Mouse (Mus musculus) gastrocnemius, adult 2 months (tissue): ENCODE data around the gene Fxyd5. TPM values are rescaled to one million over a fixed set of nuclear protein-coding genes. Genes with fewer than 3 reads are reported as not detected.

Experiments
- DNase-seq: peaks from one replicate; pipeline ENCODE4 v3.0.0; 2022
- H3K27ac ChIP-seq: fragments of 200-600 bp; 2 replicates; pipeline ENCODE4 v1.8.1; 2022; ENCODE audit warnings: mild to moderate bottlenecking
- H3K4me3 ChIP-seq: fragments of 200-600 bp; 2 replicates; pipeline ENCODE4 v1.8.1; 2022; ENCODE audit warnings: mild to moderate bottlenecking, moderate library complexity
- CTCF ChIP-seq: fragments of 200-600 bp; IDR thresholded peaks from 2 replicates; pipeline ENCODE4 v1.8.1; 2022; ENCODE audit warnings: antibody characterized with exemption, mild to moderate bottlenecking, moderate library complexity
- intact Hi-C: fragments of 180-260 bp; cut with DNase I; formaldehyde crosslinking; loops from one replicate; pipeline ENCODE4 v1.15.1; 2025
- total RNA-seq, 2 experiments: library from RNA; stranded (reverse); gene quantifications; 2 replicates each; pipeline ENCODE4 v1.2.3; 2021

The Fxyd5 gene
- total RNA-seq, 2 experiments from 2014 or later = 8.3 to 13.8 TPM

DNA sequence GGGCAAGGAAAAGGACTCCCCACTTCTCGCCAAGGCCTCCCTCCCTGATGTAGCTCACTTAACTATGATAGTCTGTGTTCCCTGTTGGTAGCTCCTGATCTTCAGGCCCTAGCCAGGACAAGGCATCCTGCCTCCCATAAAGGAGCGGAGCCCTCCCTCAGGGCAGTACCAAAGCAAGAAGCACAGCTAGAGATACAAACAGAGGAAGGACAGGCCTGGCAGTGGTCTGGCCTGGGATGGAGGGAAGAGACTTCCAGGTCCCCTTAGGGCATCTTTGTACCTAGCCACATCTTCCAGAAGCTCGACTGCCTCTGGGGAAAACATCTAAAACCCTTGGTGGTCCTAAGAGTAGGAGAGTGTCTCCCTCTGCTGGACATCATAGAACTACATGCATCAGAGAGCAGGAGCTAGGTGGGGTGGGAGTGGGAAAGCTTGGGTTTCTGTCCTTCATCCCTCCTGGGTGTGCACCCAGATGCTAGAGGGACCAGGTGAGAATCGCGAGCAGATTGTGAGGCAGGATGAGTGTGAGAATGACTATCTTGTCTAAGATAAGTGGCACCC, 35.7 kb upstream of the Fxyd5 start:
- Histone ChIP-seq H3K27ac (peak overlapping the region; percentile 57), H3K4me3 (no peak overlapping the region)
- TF ChIP-seq CTCF = peak; percentile 76
- DNase-seq = no peak
- intact Hi-C loops = loop anchor here (2.0 kb wide), 2 partner anchors 17 to 19 kb away; partner anchors contain the start of gene Lgi4

DNA sequence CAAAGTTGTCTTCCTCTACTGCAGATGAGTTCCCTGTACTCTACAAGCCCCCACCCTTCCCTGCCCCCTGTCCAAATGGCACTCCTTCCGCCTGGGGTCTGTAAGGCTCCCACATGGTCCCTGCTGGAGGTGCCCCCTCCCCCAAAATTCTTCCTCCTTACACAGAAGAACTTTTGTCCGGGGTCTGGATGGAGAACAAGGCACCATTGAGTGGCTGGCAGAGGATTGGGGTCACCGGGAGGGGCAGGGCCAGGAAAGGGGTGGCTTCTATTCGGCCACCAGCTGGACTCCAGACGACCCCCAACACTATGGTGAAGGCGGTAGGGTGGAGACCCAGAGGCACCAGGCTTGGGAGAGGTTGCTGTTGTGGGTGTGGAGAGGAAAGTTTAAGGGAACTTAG, 35.2 kb upstream of the Fxyd5 start:
- Histone ChIP-seq H3K4me3 (no peak overlapping the region), H3K27ac (peak overlapping the region; percentile 57)
- intact Hi-C loops = no loop called here
- no peak for TF ChIP-seq CTCF
- no peak for DNase-seq

DNA sequence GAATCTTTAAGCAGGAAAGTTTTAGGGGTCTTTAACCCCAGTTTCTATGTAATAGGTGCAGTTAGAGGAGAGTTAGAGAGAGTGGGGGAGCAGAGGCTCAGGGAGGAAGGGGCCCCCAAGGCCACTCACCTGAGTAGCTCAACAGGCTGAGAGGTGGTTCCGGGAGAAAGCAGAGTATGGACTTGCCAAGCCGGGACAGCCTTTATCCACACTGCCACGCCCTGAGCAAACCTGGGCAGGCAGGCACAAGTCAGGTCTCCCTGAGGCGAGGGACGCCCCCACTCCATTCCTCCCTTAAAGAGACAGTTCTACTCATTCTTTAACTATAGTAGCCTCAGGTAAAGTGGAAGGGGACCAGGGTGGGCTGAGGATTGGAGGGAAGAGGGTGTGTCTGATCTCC, 34.2 kb upstream of the Fxyd5 start, which contains the start of gene Fxyd3:
Gene Fxyd3, minus strand, starts transcription at position 213 of the 400 bp plus-strand sequence.
- intact Hi-C loops = no loop called here
- TF ChIP-seq CTCF = no peak
- DNase-seq = no peak
- peak within 1 kb of the TSS; percentile 57 for H3K27ac ChIP-seq
- no peak within 1 kb of the TSS for H3K4me3 ChIP-seq

DNA sequence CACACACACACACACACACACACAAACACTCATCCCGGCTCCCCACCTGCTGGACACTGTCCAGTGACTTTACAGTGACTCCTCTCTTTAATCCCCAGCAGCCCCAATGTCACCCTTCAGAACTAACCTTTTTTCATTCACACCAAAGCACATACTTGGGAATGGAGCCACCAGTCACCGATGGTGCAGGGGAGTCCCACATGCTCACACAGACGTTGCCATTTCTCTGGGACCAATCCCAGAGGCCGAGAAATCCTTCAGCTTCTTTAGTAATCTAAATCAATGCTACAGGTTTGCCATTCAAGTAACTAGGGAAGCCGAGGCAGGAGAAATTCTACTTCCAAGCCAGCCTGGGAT, 32.4 kb upstream of the Fxyd5 start:
- intact Hi-C loops = no loop called here
- no peak overlapping the region for H3K27ac ChIP-seq
- H3K4me3 ChIP-seq = no peak overlapping the region
- TF ChIP-seq CTCF = no peak
- DNase-seq = no peak

DNA sequence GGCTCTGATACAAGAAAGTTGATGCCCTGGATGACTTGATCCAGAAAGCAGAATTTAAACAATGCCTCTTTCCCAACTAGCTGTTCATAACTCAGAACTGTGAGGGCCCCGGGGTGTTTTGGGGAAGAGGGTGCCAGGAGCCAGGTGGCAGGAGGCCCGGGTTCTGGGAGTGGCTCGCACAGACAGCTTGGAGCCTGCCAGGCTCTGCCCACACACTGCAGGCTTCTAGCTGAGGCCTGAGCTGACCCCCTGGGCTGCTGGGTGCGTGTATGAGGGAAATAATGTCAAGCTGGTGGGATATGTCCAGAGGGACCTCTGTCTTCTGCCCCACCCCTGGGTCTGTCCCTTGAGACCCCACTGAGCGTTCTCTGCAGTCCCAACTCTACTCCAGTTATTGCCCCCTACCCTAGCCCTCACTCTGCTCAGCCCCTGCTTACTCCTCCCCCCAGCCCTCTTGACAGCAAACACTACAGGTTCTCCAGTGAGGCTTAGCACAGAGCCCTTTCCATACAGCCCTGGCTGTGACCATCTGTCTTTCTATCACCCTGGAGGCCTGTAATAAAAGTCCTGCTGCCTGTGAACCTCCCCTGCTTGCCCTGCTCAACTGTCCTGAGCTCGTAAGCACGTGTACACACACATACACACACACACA, 31.9 kb upstream of the Fxyd5 start:
- H3K27ac ChIP-seq = peak overlapping the region; percentile 51
- no peak overlapping the region for H3K4me3 ChIP-seq
- TF ChIP-seq CTCF = no peak
- intact Hi-C loops = no loop called here
- DNase-seq = peak; percentile 49

DNA sequence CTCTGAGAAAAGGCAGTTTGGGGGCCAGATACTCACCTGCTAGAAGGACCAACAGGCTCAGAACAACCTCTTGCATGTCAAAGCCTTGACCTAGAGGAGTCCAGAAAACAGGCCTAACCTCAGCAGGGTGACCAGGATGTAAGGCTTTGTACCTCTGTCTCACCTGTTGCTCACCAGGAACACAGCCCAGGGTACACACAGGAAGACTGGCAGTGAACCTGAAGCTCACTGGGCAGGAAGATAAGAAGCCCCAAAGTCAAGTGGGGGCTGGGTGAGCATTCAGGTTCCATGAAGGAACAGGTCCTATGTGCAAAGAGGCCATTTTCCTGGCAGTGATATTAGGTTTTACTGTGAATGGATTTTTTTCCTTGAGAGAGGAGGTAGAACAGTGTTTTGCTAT, 31.3 kb upstream of the Fxyd5 start:
- intact Hi-C loops = no loop called here
- Histone ChIP-seq H3K4me3 (no peak overlapping the region), H3K27ac (peak overlapping the region; percentile 38; the same call in 1 of the 2 replicates)
- DNase-seq = no peak
- TF ChIP-seq CTCF = no peak

DNA sequence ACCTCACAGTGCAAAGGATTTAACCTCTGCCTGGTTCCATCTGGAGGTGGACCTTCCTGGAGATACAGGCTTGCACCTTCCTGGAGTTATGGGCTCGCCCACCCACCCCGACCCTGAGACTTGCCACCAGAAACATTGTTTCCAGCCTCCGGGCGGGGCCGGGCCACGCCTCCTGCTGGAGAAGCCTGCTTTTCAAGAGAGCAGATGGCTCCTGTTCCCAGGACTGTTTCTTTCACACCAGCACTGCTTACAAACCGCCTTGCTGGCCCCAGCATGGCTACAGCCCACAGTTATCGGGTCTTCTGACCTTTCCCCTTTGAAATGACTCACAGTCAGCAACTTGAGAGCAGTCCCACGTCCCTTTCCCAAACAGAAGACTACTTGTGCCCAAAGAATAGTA, 30.0 kb upstream of the Fxyd5 start:
- intact Hi-C loops = no loop called here
- no peak for DNase-seq

DNA sequence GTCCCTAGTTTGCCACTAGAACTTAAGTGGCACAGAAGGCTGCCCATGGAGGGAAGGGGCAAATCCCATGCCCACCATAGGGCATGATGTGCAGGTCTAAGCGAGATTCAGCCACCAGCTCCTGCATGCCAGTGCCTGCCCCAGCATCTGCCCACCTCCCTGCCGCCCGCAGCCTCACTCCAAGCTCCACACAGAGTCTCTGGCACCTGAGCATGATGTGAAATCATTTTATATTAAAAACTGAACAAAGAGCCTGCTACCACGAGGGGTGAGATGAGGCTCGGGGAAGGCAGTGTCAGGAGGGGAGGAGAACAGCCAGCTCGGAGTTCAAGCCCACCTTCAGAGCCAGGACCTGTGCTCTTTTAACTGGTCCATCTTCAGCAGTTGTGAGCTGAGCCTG, 28.0 kb upstream of the Fxyd5 start:
- H3K4me3 ChIP-seq = no peak overlapping the region
- H3K27ac ChIP-seq = no peak overlapping the region
- DNase-seq = no peak
- no peak for TF ChIP-seq CTCF
- intact Hi-C loops = no loop called here

More for the DNA sequence above, 30.0 kb upstream of the Fxyd5 start:
- TF ChIP-seq CTCF = no peak
- no peak overlapping the region for H3K4me3 ChIP-seq
- H3K27ac ChIP-seq = no peak overlapping the region; the same call in 1 of the 2 replicates

DNA sequence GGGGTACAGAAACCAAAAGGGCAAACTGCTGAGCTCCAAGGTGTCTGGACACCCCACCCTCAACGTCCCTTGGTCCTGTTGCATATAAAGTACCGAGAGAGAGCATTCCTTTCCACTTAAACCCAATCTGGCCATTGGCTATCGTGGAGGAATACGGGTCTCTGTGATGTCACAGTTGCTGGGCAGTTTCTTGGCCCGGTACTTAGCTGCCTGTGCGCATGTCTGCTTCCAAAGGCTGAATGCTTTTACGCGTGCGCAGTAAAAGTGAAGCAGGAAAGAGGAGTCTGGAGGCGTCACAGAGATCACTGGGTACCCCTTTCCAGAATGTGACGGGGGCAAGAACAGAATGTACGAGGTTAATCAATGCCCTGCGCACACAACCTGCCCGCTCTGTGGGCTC, 27.2 kb upstream of the Fxyd5 start:
- no peak for DNase-seq
- no peak for TF ChIP-seq CTCF
- intact Hi-C loops = no loop called here
- H3K27ac ChIP-seq = no peak overlapping the region
- H3K4me3 ChIP-seq = no peak overlapping the region

DNA sequence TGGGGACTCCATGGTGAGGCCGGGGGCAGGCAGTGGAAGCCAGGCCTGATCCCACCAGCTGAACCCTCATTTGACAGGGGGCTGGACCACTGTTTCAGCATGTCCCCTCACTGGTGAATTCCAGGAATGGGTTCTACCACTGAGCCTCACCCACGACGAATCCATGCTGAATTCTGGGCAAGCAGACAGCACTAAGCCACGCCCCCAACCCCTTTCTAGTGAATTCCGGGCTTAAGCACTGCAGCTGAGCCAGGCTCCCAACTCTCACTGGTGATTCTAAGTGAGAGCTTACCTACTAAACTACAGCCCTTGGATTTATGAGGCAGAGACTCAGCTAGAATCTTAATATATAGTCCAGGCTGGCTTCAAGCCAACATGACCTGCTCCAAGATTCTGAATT, 25.6 kb upstream of the Fxyd5 start:
- intact Hi-C loops = no loop called here
- TF ChIP-seq CTCF = no peak
- H3K4me3 ChIP-seq = no peak overlapping the region
- peak; percentile 53 for DNase-seq
- H3K27ac ChIP-seq = peak overlapping the region; percentile 9

DNA sequence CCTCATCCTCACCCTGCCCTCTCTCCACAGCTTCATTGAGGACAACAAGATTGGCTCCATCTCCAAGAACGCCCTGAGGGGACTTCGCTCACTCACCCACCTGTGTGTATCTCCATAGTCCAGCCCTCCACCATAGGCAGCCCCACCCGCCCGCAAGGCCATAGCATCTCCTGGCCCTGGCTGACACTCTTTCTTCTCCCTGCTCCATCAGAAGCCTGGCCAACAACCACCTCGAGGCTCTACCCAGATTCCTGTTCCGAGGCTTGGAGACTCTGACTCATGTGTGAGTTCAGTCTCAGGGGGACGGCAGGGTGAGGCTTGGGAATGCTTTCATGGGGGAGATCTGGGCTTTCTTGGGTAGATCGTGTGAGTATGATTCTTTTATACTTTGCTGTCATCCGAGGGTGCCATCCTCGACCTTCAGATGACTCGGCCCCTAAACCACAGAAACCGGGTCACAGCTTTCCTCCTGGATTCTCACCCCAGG, 20.8 kb upstream of the Fxyd5 start:
- DNase-seq = no peak
- peak overlapping the region; percentile 24; the same call in 1 of the 2 replicates for H3K27ac ChIP-seq
- intact Hi-C loops = no loop called here
- no peak for TF ChIP-seq CTCF
- no peak overlapping the region for H3K4me3 ChIP-seq

DNA sequence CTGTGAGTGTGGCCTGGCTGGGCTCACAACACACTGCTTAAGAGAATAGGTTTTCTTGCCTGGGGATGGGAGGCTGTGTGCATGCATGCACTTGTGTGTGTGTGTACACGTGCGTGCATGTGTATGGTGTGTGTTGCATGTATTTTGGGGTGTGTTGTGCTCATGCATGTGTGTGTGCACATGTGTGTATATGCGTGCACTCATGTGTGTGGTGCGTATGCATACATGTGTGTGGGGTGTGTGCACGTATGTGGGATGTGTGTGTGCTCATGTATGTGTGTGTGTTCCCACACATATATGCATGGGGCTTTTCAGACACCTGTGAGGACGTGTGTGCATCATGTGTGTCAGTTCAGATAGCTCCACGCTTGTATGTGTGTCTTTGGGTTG, 18.3 kb upstream of the Fxyd5 start:
- H3K27ac ChIP-seq = peak overlapping the region; percentile 80
- intact Hi-C loops = no loop called here
- no peak for DNase-seq
- peak overlapping the region; percentile 54 for H3K4me3 ChIP-seq
- no peak for TF ChIP-seq CTCF

DNA sequence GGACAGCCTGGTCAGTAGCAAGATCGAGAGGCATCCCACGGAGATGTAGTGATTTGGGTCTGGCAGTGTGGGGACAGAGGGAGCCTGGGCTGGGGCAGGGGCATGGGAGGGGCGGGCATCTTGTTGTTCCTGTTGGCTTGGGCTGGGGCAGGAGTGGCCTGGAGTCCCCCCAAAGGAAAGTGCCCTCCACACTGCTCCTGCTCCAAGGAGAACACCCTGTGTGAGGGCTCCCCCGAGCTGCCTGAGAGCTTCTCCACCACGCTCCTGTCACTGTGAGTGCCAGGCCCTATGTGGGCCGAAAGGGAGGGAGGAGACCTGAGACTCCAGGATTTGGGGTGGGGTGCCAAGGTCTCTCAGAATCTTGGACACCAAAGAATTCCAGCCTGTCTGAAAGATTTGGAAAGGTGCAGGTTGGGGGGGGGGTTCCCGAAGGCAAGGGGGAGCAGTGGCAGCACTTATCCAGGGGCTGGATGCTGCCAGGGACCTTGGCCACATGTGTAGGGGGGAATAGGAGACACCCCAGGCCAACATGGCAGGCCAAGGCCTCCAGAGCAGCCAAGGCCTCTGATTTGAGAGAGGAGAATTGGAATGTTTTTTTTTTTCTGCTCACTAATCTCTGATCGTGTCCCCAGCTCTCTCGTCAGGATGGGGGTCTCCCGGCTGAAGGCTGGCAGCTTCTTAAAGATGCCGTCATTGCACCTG, 17.8 kb upstream of the Fxyd5 start:
- no peak for TF ChIP-seq CTCF
- Histone ChIP-seq H3K27ac (peak overlapping the region; percentile 80), H3K4me3 (peak overlapping the region; percentile 54)
- intact Hi-C loops = loop anchor here (1.0 to 10.0 kb wide), 4 partner anchors 19 to 112 kb away; partner anchors contain the start of gene Gramd1a
- peak; percentile 31 for DNase-seq
